ENCODE assay signal across 7 mouse cellular contexts in genomic region chr1:52854029-52854428, GRCm38 (mm10). TPM values are rescaled to one million over a fixed set of nuclear protein-coding genes. Genes with fewer than 3 reads are reported as not detected.
DNase-seq lines count a peak whose midpoint lies in the region; ATAC-seq lines count a peak whose summit lies in the region.
"Not testable (repeated sequence)": the region's sequence is repeated elsewhere in the genome, so short reads cannot be mapped to it uniquely, and the experiment has no call there.

No protein-coding gene starts in this region.

- not testable (repeated sequence) for H3K27ac ChIP-seq in forebrain, embryonic 13.5 days; hindbrain, embryonic 12.5 days

- not testable (repeated sequence) for H3K4me2 ChIP-seq in forebrain, embryonic 13.5 days; hindbrain, embryonic 12.5 days (replicated peaks)

- H3K27me3 ChIP-seq in forebrain, embryonic 13.5 days; hindbrain, embryonic 12.5 days: not testable (repeated sequence)

- H3K4me1 ChIP-seq in forebrain, embryonic 13.5 days; hindbrain, embryonic 12.5 days: not testable (repeated sequence)

- H3K9ac ChIP-seq in forebrain, embryonic 13.5 days; hindbrain, embryonic 12.5 days: not testable (repeated sequence)

- peak; percentile 70 for ATAC-seq in cerebellum, adult (ENCODE audit: insufficient number of reproducible peaks, low FRiP score, low TSS enrichment)
- peak; percentile 66; the same call in 1 of the 2 replicates for ATAC-seq in forebrain, embryonic 13.5 days
- ATAC-seq in hindbrain, embryonic 12.5 days (ENCODE audit: low FRiP score) = peak; percentile 52; the same call in 1 of the 2 replicates
- ATAC-seq in neutrophil, adult 5-6 weeks (ENCODE audit: extremely low read depth, insufficient number of reproducible peaks, low FRiP score, poor library complexity, severe bottlenecking) = peak; percentile 85

- H3K9me3 ChIP-seq in forebrain, embryonic 13.5 days (replicated peaks); hindbrain, embryonic 12.5 days (replicated peaks): not testable (repeated sequence)

- not testable (repeated sequence) for H3K4me3 ChIP-seq in forebrain, embryonic 13.5 days; hindbrain, embryonic 12.5 days

- H3K36me3 ChIP-seq in forebrain, embryonic 13.5 days (ENCODE audit: poor library complexity, severe bottlenecking); hindbrain, embryonic 12.5 days: not testable (repeated sequence)

- 71% methylated on average over 1 of the region's 1 CpGs for WGBS in forebrain, embryonic 13.5 days
- WGBS in hindbrain, embryonic 12.5 days = 56% methylated on average over 1 of the region's 1 CpGs

- peak; percentile 56 for DNase-seq in MEL-GATA-1-ER (ENCODE audit: extremely low read depth, low read depth)
- peak; percentile 67 for DNase-seq in layer of hippocampus, adult 11-12 months (ENCODE audit: low spot score)
- DNase-seq in lung, postnatal 36 days = peak; percentile 82

RNA-seq across cellular contexts. Expression of gene Hibch, which starts 9.3 kb away (rescaled TPM):
- 23.9 and 25.1 TPM in 2 replicates for polyA plus RNA-seq in forebrain, embryonic 13.5 days (2015; fragmentation: Nextera tagmentation; extraction: Ambion mirVana)
- 32.0 and 32.6 TPM in 2 replicates for polyA plus RNA-seq in hindbrain, embryonic 12.5 days (2016; fragmentation: Nextera tagmentation; extraction: Ambion mirVana)
- 29.4 and 38.8 TPM in 2 replicates for total RNA-seq in neutrophil, adult 5-6 weeks (2017)

RNA-seq across cellular contexts. Expression of gene Inpp1, which starts 36.5 kb away (rescaled TPM):
- 13.5 and 18.3 TPM in 2 replicates for polyA plus RNA-seq in forebrain, embryonic 13.5 days (2015; fragmentation: Nextera tagmentation; extraction: Ambion mirVana)
- polyA plus RNA-seq in hindbrain, embryonic 12.5 days (2016; fragmentation: Nextera tagmentation; extraction: Ambion mirVana) = 15.7 and 21.0 TPM in 2 replicates
- 57.5 and 61.9 TPM in 2 replicates for total RNA-seq in neutrophil, adult 5-6 weeks (2017)
